Mouse (Mus musculus) lung, postnatal 10 days (tissue): ENCODE results near the gene Nop16.

Experiments
- DNase-seq: peaks from one replicate; pipeline ENCODE4 v3.0.0; 2021

The Nop16 gene

GRCm38 (mm10) chr13:54596107-54596690 is 6.3 kb upstream of the Nop16 start:
- no peak for DNase-seq

- no peak for DNase-seq
Observed at GRCm38 (mm10) chr13:54593617-54594016, 3.7 kb upstream of the Nop16 start.

- no peak for DNase-seq
Observed at GRCm38 (mm10) chr13:54591776-54592356, 2.0 kb upstream of the Nop16 start.

GRCm38 (mm10) chr13:54589414-54589995 is 385 bp downstream of the Nop16 start:
- DNase-seq, result no peak

GRCm38 (mm10) chr13:54585831-54586230 is 4.1 kb downstream of the Nop16 start:
- no peak for DNase-seq

GRCm38 (mm10) chr13:54582860-54583259 is 7.0 kb downstream of the Nop16 start:
- DNase-seq, result no peak

GRCm38 (mm10) chr13:54582126-54582525 is 7.8 kb downstream of the Nop16 start:
- DNase-seq, result peak; percentile 47

- no peak for DNase-seq
Observed at GRCm38 (mm10) chr13:54581385-54581784, 8.5 kb downstream of the Nop16 start.

GRCm38 (mm10) chr13:54577652-54578507 is 12.0 kb downstream of the Nop16 start:
- DNase-seq, result no peak

- DNase-seq, result no peak
Observed at GRCm38 (mm10) chr13:54575489-54575888, 14.4 kb downstream of the Nop16 start.

GRCm38 (mm10) chr13:54574854-54575481 is 14.9 kb downstream of the Nop16 start, which contains the start of gene Arl10:
Arl10 (plus strand) TSS chr13:54575015.
- peak; percentile 84 for DNase-seq

GRCm38 (mm10) chr13:54572621-54573020 is 17.3 kb downstream of the Nop16 start:
- no peak for DNase-seq

- no peak for DNase-seq
Observed at GRCm38 (mm10) chr13:54571637-54572036, 18.3 kb downstream of the Nop16 start.

GRCm38 (mm10) chr13:54570736-54571135 is 19.2 kb downstream of the Nop16 start:
- DNase-seq, result no peak

- DNase-seq, result no peak
Observed at GRCm38 (mm10) chr13:54569282-54569681, 20.6 kb downstream of the Nop16 start.

GRCm38 (mm10) chr13:54568380-54568779 is 21.5 kb downstream of the Nop16 start:
- no peak for DNase-seq

- peak; percentile 75 for DNase-seq
Observed at GRCm38 (mm10) chr13:54565594-54566345, 24.1 kb downstream of the Nop16 start.

GRCm38 (mm10) chr13:54565201-54565581 is 24.7 kb downstream of the Nop16 start, which contains the start of gene 4833439L19Rik:
4833439L19Rik (minus strand) TSS chr13:54565435.
- DNase-seq, result peak; percentile 97

- DNase-seq, result no peak
Observed at GRCm38 (mm10) chr13:54564232-54565200, 25.4 kb downstream of the Nop16 start.

GRCm38 (mm10) chr13:54562562-54562961 is 27.3 kb downstream of the Nop16 start:
- DNase-seq, result no peak

- DNase-seq, result no peak
Observed at GRCm38 (mm10) chr13:54560608-54561007, 29.3 kb downstream of the Nop16 start.
